Mouse (Mus musculus) adrenal gland, postnatal 14 days (tissue): ENCODE results near the gene Capzb. TPM values are rescaled to one million over a fixed set of nuclear protein-coding genes. Genes with fewer than 3 reads are reported as not detected.

Experiments
- DNase-seq: peaks from one replicate; pipeline ENCODE4 v3.0.0; 2021; ENCODE audit warnings: mixed read lengths
- total RNA-seq: library from RNA; stranded (reverse); gene quantifications from 2 replicates; pipeline ENCODE4 v1.2.3, GENCODE M21; 2021

The Capzb gene
- total RNA-seq, 1 experiment from 2014 or later, result 319 TPM

GRCm38 (mm10) chr4:139268242-139268641 is 75.5 kb downstream of the Capzb start:
- DNase-seq, result no peak

DNA sequence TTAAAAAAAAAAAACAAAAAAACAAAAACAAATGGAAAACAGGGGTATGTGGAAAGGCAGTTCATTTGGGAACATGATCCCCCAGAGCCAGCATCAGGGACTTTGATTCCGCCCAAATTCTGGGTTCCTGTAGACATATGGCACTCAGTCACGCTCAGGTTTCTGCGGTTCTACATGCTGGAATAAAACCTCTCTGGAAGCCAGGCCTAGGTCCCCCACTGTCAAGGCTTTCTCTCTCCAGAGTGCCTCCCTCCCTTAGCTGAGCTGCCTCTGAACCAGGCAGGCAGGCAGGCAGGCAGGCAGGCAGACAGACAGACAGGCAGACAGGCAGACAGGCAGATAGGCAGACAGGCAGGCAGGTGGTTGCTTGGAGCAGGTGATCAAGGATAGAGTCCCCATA is 77.5 kb downstream of the Capzb start:
- no peak for DNase-seq

DNA sequence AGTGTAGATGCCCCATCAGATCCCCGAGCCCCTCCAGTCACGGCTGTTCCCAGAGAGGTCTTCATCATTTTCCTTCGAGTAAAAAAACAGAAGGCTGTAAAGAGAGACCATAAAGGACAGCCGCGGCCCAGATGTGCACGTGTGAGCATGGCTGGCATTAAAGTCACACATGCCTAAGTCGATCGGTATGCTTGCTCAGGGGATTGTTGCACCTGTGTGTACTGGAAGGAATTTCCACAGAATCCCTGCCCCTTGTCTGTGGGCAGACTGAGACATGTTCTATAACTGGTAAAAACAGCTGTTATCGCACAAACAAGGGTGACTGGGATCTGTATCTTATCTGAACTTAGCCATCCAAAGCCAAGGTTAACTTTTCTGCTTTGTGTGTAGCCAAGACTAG is 78.9 kb downstream of the Capzb start:
- no peak for DNase-seq

GRCm38 (mm10) chr4:139272951-139273680 is 80.4 kb downstream of the Capzb start:
- peak; percentile 70 for DNase-seq

DNA sequence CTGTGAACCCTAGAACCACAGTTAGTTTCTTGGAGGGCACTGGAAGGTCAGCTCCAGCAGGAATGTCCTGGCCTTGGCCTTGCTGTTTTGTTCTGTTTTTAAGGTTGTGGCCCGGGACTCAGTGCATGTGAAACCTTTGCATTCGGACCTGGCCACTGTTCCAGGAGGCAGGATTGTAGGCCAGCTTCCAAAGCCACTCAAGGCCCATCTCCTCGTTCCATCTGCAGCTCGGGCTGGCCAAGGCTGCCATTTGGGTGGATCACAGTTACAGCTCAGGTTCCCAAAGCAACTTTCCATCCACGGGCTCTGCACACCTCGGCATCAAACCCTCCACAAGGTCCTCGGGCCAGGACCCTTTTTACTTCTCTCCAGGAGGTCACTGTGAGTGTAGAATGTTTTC is 81.9 kb downstream of the Capzb start:
- no peak for DNase-seq

GRCm38 (mm10) chr4:139276411-139276810 is 83.7 kb downstream of the Capzb start:
- no peak for DNase-seq

DNA sequence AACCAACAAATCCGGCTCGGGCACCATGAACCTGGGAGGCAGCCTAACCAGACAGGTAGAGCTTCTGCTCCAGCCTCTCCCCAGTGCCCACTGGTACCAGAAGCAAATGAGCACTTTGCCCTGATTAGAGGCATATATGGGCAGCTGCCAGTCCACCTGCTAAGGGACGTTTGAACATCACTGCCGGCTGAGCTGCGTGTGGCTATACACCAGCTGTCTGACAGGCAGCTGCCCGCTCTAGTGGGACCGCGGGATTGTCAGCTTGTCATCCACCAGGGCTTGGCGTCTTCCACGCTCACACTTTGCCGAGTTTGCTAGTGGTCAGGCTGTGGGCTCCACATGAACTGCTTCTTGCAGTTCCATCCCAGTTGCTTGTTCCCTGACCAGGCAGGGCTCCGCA is 87.8 kb downstream of the Capzb start:
- DNase-seq, result no peak

DNA sequence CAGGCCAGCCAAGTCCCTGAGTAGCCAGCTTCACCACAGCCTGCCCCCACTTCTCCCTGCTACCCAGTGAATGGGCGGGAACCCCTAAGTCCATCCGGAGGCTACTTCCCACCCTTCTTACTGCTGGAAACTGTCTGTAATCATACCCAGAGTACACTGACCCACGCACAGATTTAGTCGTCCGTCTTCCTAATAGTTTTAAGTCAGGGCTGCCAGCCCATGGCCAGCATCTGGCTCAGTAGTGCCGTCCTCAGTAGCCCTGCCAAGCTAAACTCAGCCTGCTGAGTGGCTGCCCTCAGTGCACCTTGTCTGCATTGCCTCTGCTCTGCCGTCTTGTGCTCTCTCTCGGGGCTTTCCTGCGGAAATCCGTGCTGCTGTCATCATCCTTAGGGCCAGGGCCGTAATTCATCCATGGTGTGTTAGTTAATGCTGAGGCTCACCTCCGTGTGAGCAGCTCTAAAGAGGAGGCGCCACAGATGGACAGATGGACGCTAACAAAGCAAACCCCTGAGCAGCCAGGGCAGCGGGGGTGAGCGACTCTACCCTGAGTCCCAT is 89.2 kb downstream of the Capzb start:
- DNase-seq, result peak; percentile 31

DNA sequence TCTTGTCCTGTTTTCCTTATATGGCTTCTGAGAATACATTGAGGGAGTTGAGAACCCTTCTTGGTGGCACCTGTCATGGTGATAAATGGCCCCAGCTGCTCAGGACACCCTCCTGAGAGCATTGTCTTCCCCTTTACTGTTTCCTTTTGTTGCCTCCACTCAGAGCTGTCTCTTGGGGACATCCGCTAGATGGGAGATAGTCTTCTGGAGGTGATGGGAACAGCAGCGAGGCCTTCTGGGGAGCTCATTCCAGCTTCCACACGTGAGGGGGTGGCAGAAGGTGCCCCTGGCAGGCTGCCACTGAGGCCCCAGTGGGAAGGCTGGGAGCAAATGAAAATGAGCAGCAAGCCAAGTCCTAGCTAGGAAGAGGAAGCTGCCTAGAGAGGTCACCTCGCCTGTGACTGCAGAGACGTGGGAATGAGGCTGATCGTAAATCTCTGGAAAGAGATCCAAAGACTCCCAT is 90.3 kb downstream of the Capzb start:
- DNase-seq, result peak; percentile 72

- no peak for DNase-seq
Observed at GRCm38 (mm10) chr4:139284877-139285276, 92.2 kb downstream of the Capzb start.

DNA sequence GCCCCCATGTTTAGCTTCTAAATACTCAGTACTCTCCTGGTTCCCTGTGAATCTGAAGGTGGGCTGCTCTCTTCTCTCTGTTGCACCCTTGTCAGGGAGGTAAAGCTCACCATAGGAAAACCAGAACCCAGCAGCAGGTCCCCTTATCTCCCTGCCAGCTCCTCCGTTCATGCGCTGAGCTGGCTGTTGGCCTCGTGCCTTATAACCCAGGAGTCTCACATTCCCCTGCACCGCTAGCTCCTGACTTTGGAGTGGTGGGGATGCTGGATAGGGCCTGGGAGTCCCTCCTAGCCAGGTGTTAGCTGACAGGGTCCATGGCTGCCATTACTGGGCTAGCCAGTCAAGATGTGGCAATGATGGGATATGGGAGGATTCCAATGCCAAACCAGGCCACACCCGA is 93.5 kb downstream of the Capzb start:
- no peak for DNase-seq

- DNase-seq, result peak; percentile 93
Observed at GRCm38 (mm10) chr4:139287122-139287863, 94.6 kb downstream of the Capzb start.

GRCm38 (mm10) chr4:139289017-139289416 is 96.3 kb downstream of the Capzb start:
- peak; percentile 78 for DNase-seq

DNA sequence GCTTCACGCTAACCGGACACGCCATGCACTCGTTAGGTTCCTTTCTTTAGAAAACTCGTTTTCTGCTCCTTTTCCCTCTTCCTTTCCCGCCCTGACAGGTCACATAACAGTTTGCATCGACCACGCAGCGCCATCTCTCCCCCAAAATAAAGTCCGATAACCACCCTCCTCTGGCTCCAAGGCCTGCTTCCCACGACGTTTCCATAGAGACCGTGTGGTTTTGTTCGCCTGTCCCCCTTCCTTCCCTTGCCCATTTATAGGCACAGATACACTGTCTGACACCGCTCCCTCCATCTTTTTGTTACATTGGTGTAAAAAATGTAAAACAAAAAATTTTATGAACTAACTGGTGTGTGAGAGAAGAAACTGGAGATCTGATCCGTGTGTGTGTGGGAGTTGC is 98.4 kb downstream of the Capzb start:
- DNase-seq, result no peak

DNA sequence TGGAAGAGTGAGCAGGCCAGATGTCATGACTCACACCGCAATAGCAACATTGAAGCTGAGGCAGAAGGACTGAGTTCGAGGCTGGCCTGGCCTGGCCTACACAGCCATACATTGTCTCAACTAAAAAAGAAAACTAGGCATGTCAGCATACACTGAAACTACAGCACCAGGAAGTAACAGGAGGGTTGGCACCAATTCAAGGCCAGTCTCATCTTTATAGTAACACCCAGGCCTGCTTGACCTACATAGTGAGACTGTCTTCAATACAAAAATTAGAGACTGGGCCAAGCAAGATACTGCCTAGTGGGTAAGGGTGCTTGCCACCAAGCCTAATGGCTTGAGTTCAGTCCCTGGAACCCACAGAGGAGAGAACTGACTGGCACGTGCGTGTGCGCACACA is 99.3 kb downstream of the Capzb start:
- peak; percentile 50 for DNase-seq

DNA sequence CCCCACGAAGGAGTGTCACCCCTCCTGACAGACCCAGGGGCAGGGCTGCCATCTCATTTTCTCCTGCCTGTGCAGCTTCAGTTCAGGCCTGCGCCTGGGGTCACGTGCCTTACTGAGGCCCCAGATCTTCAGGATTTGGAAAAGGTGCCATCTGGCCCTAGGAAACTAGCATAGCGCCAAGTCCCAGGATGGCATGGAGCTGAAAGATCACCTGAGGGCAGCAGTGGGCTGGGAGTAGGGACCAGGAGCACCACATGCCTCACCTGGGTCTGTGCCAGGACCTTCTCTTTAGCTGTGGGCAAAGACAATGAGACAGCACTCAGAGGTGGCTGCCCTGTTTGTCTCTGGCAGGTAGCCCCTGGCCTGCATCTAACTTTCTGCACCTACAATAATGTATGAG is 104.9 kb downstream of the Capzb start:
- peak; percentile 79 for DNase-seq

DNA sequence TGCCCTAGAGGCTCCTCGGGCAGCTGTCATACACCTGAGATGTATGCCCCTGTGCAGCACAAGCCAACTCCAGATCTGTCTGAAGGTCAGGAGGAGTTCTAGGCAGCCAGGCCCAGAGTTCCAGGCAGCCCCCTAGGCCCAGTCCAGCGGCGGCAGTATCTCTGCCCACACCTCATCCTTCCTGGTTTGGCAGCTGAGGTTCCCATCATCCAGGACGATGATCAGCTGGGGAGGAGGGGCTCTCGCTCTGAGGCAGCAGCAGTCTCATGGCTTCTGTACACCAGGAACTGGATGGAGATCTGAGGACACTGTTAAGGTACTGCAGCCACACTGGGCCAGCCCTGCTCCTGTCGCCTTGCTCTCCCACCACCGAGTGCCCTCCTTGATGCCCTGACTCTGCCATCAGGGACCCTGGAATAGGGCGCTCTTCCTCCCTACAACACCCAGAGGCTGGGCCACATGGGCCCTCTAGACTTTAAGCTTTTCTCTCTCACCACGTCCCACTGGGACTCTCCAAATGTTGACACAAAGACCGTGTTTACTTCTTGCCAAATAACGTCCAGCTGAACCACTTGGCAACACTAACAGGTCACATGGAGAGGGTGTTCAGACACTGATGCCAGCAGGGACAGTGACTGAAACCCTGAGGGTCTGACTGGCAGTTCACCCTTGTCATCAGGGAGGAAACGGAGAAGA is 106.1 kb downstream of the Capzb start:
- DNase-seq, result no peak

GRCm38 (mm10) chr4:139301780-139302179 is 109.1 kb downstream of the Capzb start:
- DNase-seq, result no peak

- DNase-seq, result no peak
Observed at GRCm38 (mm10) chr4:139302241-139302640, 109.5 kb downstream of the Capzb start.

DNA sequence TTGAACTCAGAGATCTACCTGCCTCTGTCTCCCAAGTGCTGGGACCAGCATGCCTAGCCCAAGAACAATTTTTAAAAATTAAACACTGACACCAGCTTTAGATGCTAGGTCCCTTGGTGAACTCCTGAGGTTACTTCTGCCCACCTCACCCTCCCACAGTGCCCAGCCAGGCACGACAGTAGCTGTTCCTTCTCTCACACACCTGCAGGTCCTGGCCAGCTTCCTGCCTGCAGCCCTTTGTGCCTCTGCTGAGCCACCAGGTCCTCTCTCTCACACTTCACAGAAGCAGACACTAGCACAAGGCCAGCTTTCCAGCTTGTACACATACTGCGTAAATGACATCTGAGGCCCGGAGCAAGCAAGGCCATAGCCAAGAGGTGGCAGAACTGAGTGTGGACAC is 112.8 kb downstream of the Capzb start:
- no peak for DNase-seq

DNA sequence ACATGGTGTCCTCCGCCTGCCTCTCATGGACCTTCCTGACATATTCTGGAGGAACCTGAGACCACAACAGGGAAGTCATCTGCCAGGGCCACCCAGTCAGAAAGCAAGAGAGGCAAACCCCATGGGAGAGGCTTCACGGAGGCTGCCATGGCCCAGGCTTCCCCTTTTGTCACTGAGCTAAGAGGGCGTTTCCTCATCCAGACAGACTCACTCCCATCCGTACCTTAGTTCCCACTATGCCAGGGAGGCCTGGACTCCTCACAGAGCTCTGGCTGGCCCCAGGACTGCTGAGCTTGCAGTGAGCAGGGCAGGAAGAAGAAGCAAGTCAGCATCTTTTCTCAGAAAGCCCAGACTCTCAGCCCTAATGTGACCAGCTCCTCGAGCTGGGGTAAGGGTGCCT is 115.2 kb downstream of the Capzb start:
- no peak for DNase-seq

- DNase-seq, result no peak
Observed at GRCm38 (mm10) chr4:139309651-139310050, 117.0 kb downstream of the Capzb start.
